ENCODE assay signal across 21 mouse cellular contexts in the genomic region with DNA sequence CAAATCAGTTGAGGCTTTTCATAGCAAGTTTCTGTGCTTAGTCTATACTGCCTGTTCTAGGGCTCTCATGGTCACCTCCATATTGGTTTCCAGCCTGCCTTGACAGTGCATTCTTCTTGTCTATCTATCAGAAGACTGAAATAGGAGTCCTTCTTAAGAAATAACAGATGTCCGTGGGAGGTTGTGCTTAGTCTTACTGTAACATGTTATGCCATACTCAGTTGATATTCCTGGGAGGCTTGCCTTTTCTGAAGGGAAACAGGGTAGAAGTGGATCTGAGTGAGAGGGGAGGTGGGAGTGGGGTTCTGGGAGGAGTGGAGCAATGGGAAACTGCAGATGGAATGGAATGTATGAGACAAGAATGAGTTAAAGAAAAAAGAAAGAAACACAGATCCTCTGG.
"Had no signal": no experiment of that assay in that cellular context is flagged by ENCODE, and none has a peak within 500 bp of the region (broad histone marks: within the 10 kb centered on the region; RNA-seq: fewer than 3 reads in every experiment).

No protein-coding gene starts in this region.

- ATAC-seq: forebrain, embryonic 13.5 days; forebrain, embryonic 14.5 days; forebrain, embryonic 15.5 days; forebrain, embryonic 16.5 days; forebrain, postnatal 0 days had no signal

- DNase-seq: cerebellum, adult 2 months; cerebellum, adult 8-10 months; cerebellum, adult 9-10 months; cerebellum, adult 9-11 months; cerebellum, postnatal 10 days; cerebellum, postnatal 14 days; cerebellum, postnatal 36 days; embryo, embryonic 11 days; forebrain, postnatal 0 days; gastrocnemius, adult 2 months; gastrocnemius, postnatal 10 days; gastrocnemius, postnatal 14 days; gastrocnemius, postnatal 25 days; gastrocnemius, postnatal 36 days; heart, adult 11 months; heart, adult 18-20 months; heart, adult 2 months had no signal
